Mouse (Mus musculus): ENCODE results near the gene Cherp.

DNA sequence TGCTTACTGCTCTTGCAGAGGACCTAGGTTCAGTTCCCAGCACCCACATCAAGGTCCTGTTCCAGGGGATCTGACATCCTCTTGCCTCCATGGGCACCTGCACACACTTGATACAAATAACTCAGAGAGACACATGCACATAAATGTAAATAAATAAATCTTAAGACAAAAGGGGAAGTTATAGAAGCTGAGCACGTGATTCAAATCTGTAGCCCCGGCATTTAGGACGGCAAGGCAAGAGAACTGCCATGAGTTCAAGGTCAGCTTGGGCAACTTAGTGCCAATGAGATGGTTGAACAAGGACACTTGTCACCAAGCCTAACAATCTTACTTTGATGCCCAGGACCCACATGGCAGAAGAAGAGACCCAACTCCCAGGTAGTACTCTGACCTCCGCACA, 57.0 kb downstream of the Cherp start:
- TF ChIP-seq CTCF (IDR thresholded peaks at IDR 0.05; ENCODE audit: insufficient read depth, low read length), result no peak
- no peak for TF ChIP-seq POLR2A (IDR thresholded peaks at IDR 0.05; ENCODE audit: borderline replicate concordance, extremely low read depth, low read depth, low read length)
